ENCODE assay signal across 30 mouse cellular contexts in the genomic region with DNA sequence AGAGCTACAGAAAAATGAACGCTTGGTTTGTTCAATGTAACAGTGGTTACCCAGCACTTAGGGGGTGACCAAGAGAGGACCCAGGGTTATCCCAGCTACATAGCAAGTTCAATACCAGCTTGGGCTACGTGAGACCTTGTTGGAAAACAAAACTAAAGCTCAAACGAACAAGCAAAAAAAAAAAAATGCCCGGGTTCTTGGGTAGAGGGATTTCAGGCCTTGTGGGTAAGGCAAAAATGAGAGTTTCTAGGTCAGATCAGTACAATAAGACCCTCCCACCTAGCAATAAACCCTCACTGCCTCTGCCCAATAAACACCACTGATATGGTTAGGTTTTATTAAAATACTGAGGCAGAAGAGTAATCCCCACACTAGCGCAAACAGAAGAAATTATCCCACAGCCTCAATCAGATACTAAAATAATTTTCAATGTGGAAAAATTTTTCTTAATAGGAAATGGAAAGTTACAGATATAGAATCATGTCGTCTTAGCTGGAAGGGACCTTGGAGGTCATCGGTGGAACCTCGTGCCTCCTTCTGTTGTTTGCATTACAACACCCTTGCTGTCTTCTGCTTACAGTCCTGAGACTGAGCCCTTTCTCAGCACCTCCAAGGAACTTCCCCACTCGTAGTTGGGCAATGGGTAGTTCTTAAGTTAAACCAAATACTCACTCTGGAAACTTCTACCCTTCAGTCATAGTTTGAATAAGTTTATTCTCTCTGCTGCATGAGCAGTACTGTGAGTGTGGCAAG. TPM values are rescaled to one million over a fixed set of nuclear protein-coding genes. Genes with fewer than 3 reads are reported as not detected.
DNase-seq lines count a peak whose midpoint lies in the region; ATAC-seq and TF ChIP-seq lines count a peak whose summit lies in the region.
"Had no signal": no experiment of that assay in that cellular context is flagged by ENCODE, and none has a peak within 500 bp of the region (broad histone marks: within the 10 kb centered on the region; RNA-seq: fewer than 3 reads in every experiment).

No protein-coding gene starts in this region.

- no peaks in the 10 kb centered on the region; the same call in 1 of the 2 replicates for H3K4me1 ChIP-seq in lung, postnatal 0 days (ENCODE audit: insufficient read depth, low read depth, low read length)
- peaks cover 5% of the 10 kb centered on the region for H3K4me1 ChIP-seq in lung, adult 2 months (ENCODE audit: control insufficient read depth, insufficient read depth, low read length)
- H3K4me1 ChIP-seq in bone marrow macrophage, adult 2 months (ENCODE audit: control insufficient read depth, insufficient read depth, low read length), result peaks cover 15% of the 10 kb centered on the region
- peaks cover 8% of the 10 kb centered on the region for H3K4me1 ChIP-seq in intestine, embryonic 16.5 days (ENCODE audit: control insufficient read depth, insufficient read depth, low read length)
- H3K4me1 ChIP-seq in small intestine, adult 2 months (ENCODE audit: control insufficient read depth, insufficient read depth, insufficient read length, low read length), result peaks cover 18% of the 10 kb centered on the region; the same call in 1 of the 2 replicates
- H3K4me1 ChIP-seq: forebrain, embryonic 12.5 days; heart, embryonic 12.5 days; hindbrain, embryonic 10.5 days; limb, embryonic 10.5 days had no signal

- H3K4me2 ChIP-seq in lung, postnatal 0 days (replicated peaks; ENCODE audit: low read depth, low read length), result no peak overlapping the region
- no peak overlapping the region for H3K4me2 ChIP-seq in intestine, embryonic 16.5 days (ENCODE audit: low read depth, low read length)
- H3K4me2 ChIP-seq: embryonic facial prominence, embryonic 13.5 days; forebrain, embryonic 12.5 days; heart, embryonic 12.5 days; midbrain, embryonic 11.5 days had no signal

- H3K9me3 ChIP-seq in lung, postnatal 0 days (ENCODE audit: low read length), result no peaks in the 10 kb centered on the region
- H3K9me3 ChIP-seq in intestine, embryonic 16.5 days (ENCODE audit: control insufficient read depth, low read length), result no peaks in the 10 kb centered on the region
- H3K9me3 ChIP-seq: embryonic facial prominence, embryonic 13.5 days; forebrain, embryonic 12.5 days; heart, embryonic 12.5 days; hindbrain, embryonic 10.5 days; limb, embryonic 10.5 days had no signal

- 0 out of 2 replicates have a peak, but pooled peaks have one; percentile 15 for TF ChIP-seq EP300 in lung, postnatal 0 days (IDR thresholded peaks at IDR 0.05)

- TF ChIP-seq POLR2A in lung, adult 2 months (IDR thresholded peaks at IDR 0.05; ENCODE audit: borderline replicate concordance, extremely low read depth, low read depth, low read length), result no peak
- no peak for TF ChIP-seq POLR2A in bone marrow macrophage, adult 2 months (IDR thresholded peaks at IDR 0.05; ENCODE audit: borderline replicate concordance, low read depth, low read length)
- TF ChIP-seq POLR2A in small intestine, adult 2 months (IDR thresholded peaks at IDR 0.05; ENCODE audit: low read depth, low read length), result no peak

- H3K36me3 ChIP-seq in lung, postnatal 0 days (ENCODE audit: insufficient read depth, low read length), result no peaks in the 10 kb centered on the region
- H3K36me3 ChIP-seq in intestine, embryonic 16.5 days (ENCODE audit: control insufficient read depth, insufficient read depth, low read length), result no peaks in the 10 kb centered on the region
- no peaks in the 10 kb centered on the region for H3K36me3 ChIP-seq in small intestine, adult 2 months (ENCODE audit: control insufficient read depth, insufficient read depth, low read length)
- H3K36me3 ChIP-seq: embryonic facial prominence, embryonic 13.5 days; forebrain, embryonic 12.5 days; heart, embryonic 12.5 days; hindbrain, embryonic 10.5 days; limb, embryonic 10.5 days had no signal

- ATAC-seq in lung, postnatal 0 days, result peak; percentile 56; the same call in 1 of the 2 replicates
- no peak for ATAC-seq in intestine, embryonic 16.5 days
- ATAC-seq: hindbrain, embryonic 16.5 days; liver, postnatal 0 days had no signal

- no peak overlapping the region for H3K4me3 ChIP-seq in lung, postnatal 0 days (ENCODE audit: low read depth, low read length)
- H3K4me3 ChIP-seq in lung, adult 2 months (replicated peaks; ENCODE audit: extremely low read depth, low read depth, low read length), result no peak overlapping the region
- H3K4me3 ChIP-seq in bone marrow macrophage, adult 2 months (ENCODE audit: insufficient read depth, low read length), result no peak overlapping the region
- H3K4me3 ChIP-seq in intestine, embryonic 16.5 days (ENCODE audit: low read length), result no peak overlapping the region
- no peak overlapping the region for H3K4me3 ChIP-seq in small intestine, adult 2 months (ENCODE audit: low read depth, low read length)
- H3K4me3 ChIP-seq: embryonic facial prominence, embryonic 13.5 days; erythroblast, embryonic 14.5 days; forebrain, embryonic 12.5 days; heart, embryonic 12.5 days; hindbrain, embryonic 10.5 days; limb, embryonic 10.5 days had no signal

- peak; percentile 56 for DNase-seq in lung, postnatal 0 days (ENCODE audit: low spot score)
- DNase-seq in lung, adult 2 months, result no peak
- no peak for DNase-seq in adrenal gland, adult 2 months
- DNase-seq in adrenal gland, adult 18-20 months (ENCODE audit: low spot score in 2 of 2), result no peak
- DNase-seq in Muller cell, postnatal 12 days (ENCODE audit: inconsistent ontology term), result no peak
- DNase-seq: adrenal gland, postnatal 36 days; B cell, adult 2 months; cerebellum, adult 18-20 months; cerebellum, postnatal 25 days; embryo, embryonic 11 days; heart, postnatal 10 days; kidney, adult 11 months; kidney, postnatal 4 days; layer of hippocampus, adult 9-11 months; liver; liver, postnatal 0 days; right cerebral cortex, postnatal 14 days; spleen, adult 18-20 months had no signal

- 66% methylated on average over 9 of the region's 9 CpGs for WGBS in lung, postnatal 0 days
- 70% methylated on average over 9 of the region's 9 CpGs for WGBS in lung, adult 2 months
- WGBS in intestine, embryonic 16.5 days, result 67% methylated on average over 9 of the region's 9 CpGs
- WGBS in small intestine, adult 2 months, result 61% methylated on average over 9 of the region's 9 CpGs

- no peaks in the 10 kb centered on the region for H3K27me3 ChIP-seq in lung, postnatal 0 days (replicated peaks; ENCODE audit: insufficient read depth, low read length)
- H3K27me3 ChIP-seq in intestine, embryonic 16.5 days (replicated peaks; ENCODE audit: control insufficient read depth, insufficient read depth, low read length), result no peaks in the 10 kb centered on the region
- no peaks in the 10 kb centered on the region for H3K27me3 ChIP-seq in small intestine, adult 2 months (ENCODE audit: control insufficient read depth, insufficient read depth, low read length)
- H3K27me3 ChIP-seq: embryonic facial prominence, embryonic 13.5 days; forebrain, embryonic 12.5 days; heart, embryonic 12.5 days had no signal

- no peak overlapping the region for H3K9ac ChIP-seq in lung, postnatal 0 days (replicated peaks; ENCODE audit: low read depth)
- no peak overlapping the region for H3K9ac ChIP-seq in intestine, embryonic 16.5 days (ENCODE audit: low read depth, low read length)
- H3K9ac ChIP-seq: embryonic facial prominence, embryonic 13.5 days; forebrain, embryonic 12.5 days; heart, embryonic 12.5 days; liver, postnatal 0 days had no signal

- H3K27ac ChIP-seq in lung, postnatal 0 days (ENCODE audit: low read length), result 0 out of 2 replicates have a peak overlapping the region, but pooled peaks have one; percentile 32
- H3K27ac ChIP-seq in bone marrow macrophage, adult 2 months (ENCODE audit: insufficient read depth, low read depth, low read length), result peak overlapping the region; percentile 14; the same call in 1 of the 2 replicates
- H3K27ac ChIP-seq in intestine, embryonic 16.5 days (ENCODE audit: low read length), result peak overlapping the region; percentile 83; the same call in 1 of the 2 replicates
- H3K27ac ChIP-seq in small intestine, adult 2 months (ENCODE audit: insufficient read depth, low read depth, low read length), result peak overlapping the region; percentile 24; the same call in 1 of the 2 replicates
- H3K27ac ChIP-seq: embryonic facial prominence, embryonic 13.5 days; forebrain, embryonic 12.5 days; hindbrain, embryonic 10.5 days; limb, embryonic 10.5 days; macrophage had no signal

- no peak for TF ChIP-seq CTCF in lung, postnatal 0 days (IDR thresholded peaks at IDR 0.05)
- no peak for TF ChIP-seq CTCF in lung, adult 2 months (IDR thresholded peaks at IDR 0.05; ENCODE audit: insufficient read depth, low read length)
- no peak for TF ChIP-seq CTCF in bone marrow macrophage, adult 2 months (IDR thresholded peaks at IDR 0.05; ENCODE audit: low read depth, low read length)
- no peak for TF ChIP-seq CTCF in small intestine, adult 2 months (IDR thresholded peaks at IDR 0.05; ENCODE audit: extremely low read depth, insufficient read length, insufficient replicate concordance, low read depth, low read length)

RNA-seq across cellular contexts. Expression of gene Zfp36l1, which starts 58.7 kb away (rescaled TPM):
- 123 and 145 TPM in 2 replicates for polyA plus RNA-seq in lung, postnatal 0 days (2015; fragmentation: Nextera tagmentation; extraction: Ambion mirVana)
- polyA plus RNA-seq in lung, adult 2 months (2012; rRNA removed), result 261 and 286 TPM in 2 replicates
- polyA plus RNA-seq in bone marrow macrophage, adult 2 months (2012; ENCODE audit: insufficient read depth, insufficient read length, missing spikeins), result 265 and 268 TPM in 2 replicates
- polyA plus RNA-seq in intestine, embryonic 16.5 days (2015; fragmentation: Nextera tagmentation; extraction: Ambion mirVana), result 79.7 and 89.1 TPM in 2 replicates
- polyA plus RNA-seq in small intestine, adult 2 months (2012; rRNA removed), result 60.1 and 118 TPM in 2 replicates
- 100 to 1,000 TPM; 191 to 215 TPM for total RNA-seq in adrenal gland, adult 2 months (2021)
- polyA plus RNA-seq in adrenal gland, adult 2 months (2012; rRNA removed), result 458 and 470 TPM in 2 replicates
- 100 to 1,000 TPM; 172 to 225 TPM for total RNA-seq in adrenal gland, adult 18-20 months (2021)

Comparison
In these comparisons a context has a peak if more than half of its experiments do, and no peak if none do; other contexts are left out.
1. H3K27ac ChIP-seq: peak in every context shown above with its lines; median percentile 83 in intestine, embryonic 16.5 days; 32 in lung, postnatal 0 days; 24 in small intestine, adult 2 months; 14 in bone marrow macrophage, adult 2 months.